Mouse (Mus musculus): Measurements from ENCODE around the gene Stk24. TPM values are rescaled to one million over a fixed set of nuclear protein-coding genes. Genes with fewer than 3 reads are reported as not detected.
A peak's percentile ranks its signal among the peaks of the same experiment; 100 is the strongest.

Stk24 gene
- total RNA-seq, 1 experiment from 2014 or later = 267 TPM

- ATAC-seq (replicated peaks; ENCODE audit: insufficient number of reproducible peaks, low FRiP score, low TSS enrichment, poor library complexity, severe bottlenecking) = peak; percentile 34; the same call in 1 of the 2 replicates
These were observed 55.1 kb downstream of the Stk24 start for GRCm38 (mm10) chr14:121324521-121325330.

GRCm38 (mm10) chr14:121322641-121323040 lies 57.2 kb downstream of the Stk24 start:
- ATAC-seq (replicated peaks; ENCODE audit: insufficient number of reproducible peaks, low FRiP score, low TSS enrichment, poor library complexity, severe bottlenecking) = no peak

- no peak for ATAC-seq (replicated peaks; ENCODE audit: insufficient number of reproducible peaks, low FRiP score, low TSS enrichment, poor library complexity, severe bottlenecking)
These were observed 57.7 kb downstream of the Stk24 start for GRCm38 (mm10) chr14:121322150-121322549.

- ATAC-seq (replicated peaks; ENCODE audit: insufficient number of reproducible peaks, low FRiP score, low TSS enrichment, poor library complexity, severe bottlenecking) = peak; percentile 55; the same call in 1 of the 2 replicates
These were observed 61.4 kb downstream of the Stk24 start for GRCm38 (mm10) chr14:121318382-121318781.

GRCm38 (mm10) chr14:121317312-121317671 lies 62.5 kb downstream of the Stk24 start:
- no peak for ATAC-seq (replicated peaks; ENCODE audit: insufficient number of reproducible peaks, low FRiP score, low TSS enrichment, poor library complexity, severe bottlenecking)

GRCm38 (mm10) chr14:121316631-121317311 lies 63.0 kb downstream of the Stk24 start:
- no peak for ATAC-seq (replicated peaks; ENCODE audit: insufficient number of reproducible peaks, low FRiP score, low TSS enrichment, poor library complexity, severe bottlenecking)

GRCm38 (mm10) chr14:121316136-121316535 lies 63.7 kb downstream of the Stk24 start:
- no peak for ATAC-seq (replicated peaks; ENCODE audit: insufficient number of reproducible peaks, low FRiP score, low TSS enrichment, poor library complexity, severe bottlenecking)

GRCm38 (mm10) chr14:121314934-121315333 lies 64.9 kb downstream of the Stk24 start:
- ATAC-seq (replicated peaks; ENCODE audit: insufficient number of reproducible peaks, low FRiP score, low TSS enrichment, poor library complexity, severe bottlenecking) = 0 out of 2 replicates have a peak, but pooled peaks have one; percentile 20

GRCm38 (mm10) chr14:121313283-121313682 lies 66.5 kb downstream of the Stk24 start:
- no peak for ATAC-seq (replicated peaks; ENCODE audit: insufficient number of reproducible peaks, low FRiP score, low TSS enrichment, poor library complexity, severe bottlenecking)

GRCm38 (mm10) chr14:121311083-121311482 lies 68.7 kb downstream of the Stk24 start:
- no peak for ATAC-seq (replicated peaks; ENCODE audit: insufficient number of reproducible peaks, low FRiP score, low TSS enrichment, poor library complexity, severe bottlenecking)

- ATAC-seq (replicated peaks; ENCODE audit: insufficient number of reproducible peaks, low FRiP score, low TSS enrichment, poor library complexity, severe bottlenecking) = no peak
These were observed 69.3 kb downstream of the Stk24 start for GRCm38 (mm10) chr14:121310325-121311080.

- no peak for ATAC-seq (replicated peaks; ENCODE audit: insufficient number of reproducible peaks, low FRiP score, low TSS enrichment, poor library complexity, severe bottlenecking)
These were observed 69.9 kb downstream of the Stk24 start for GRCm38 (mm10) chr14:121309909-121310308.

- ATAC-seq (replicated peaks; ENCODE audit: insufficient number of reproducible peaks, low FRiP score, low TSS enrichment, poor library complexity, severe bottlenecking) = no peak
These were observed 74.3 kb downstream of the Stk24 start for GRCm38 (mm10) chr14:121305316-121306064.

GRCm38 (mm10) chr14:121304523-121304922 lies 75.3 kb downstream of the Stk24 start:
- no peak for ATAC-seq (replicated peaks; ENCODE audit: insufficient number of reproducible peaks, low FRiP score, low TSS enrichment, poor library complexity, severe bottlenecking)

- ATAC-seq (replicated peaks; ENCODE audit: insufficient number of reproducible peaks, low FRiP score, low TSS enrichment, poor library complexity, severe bottlenecking) = no peak
These were observed 80.7 kb downstream of the Stk24 start for GRCm38 (mm10) chr14:121299093-121299492.

GRCm38 (mm10) chr14:121298537-121298936 lies 81.3 kb downstream of the Stk24 start:
- ATAC-seq (replicated peaks; ENCODE audit: insufficient number of reproducible peaks, low FRiP score, low TSS enrichment, poor library complexity, severe bottlenecking) = no peak

GRCm38 (mm10) chr14:121297103-121297502 lies 82.7 kb downstream of the Stk24 start:
- no peak for ATAC-seq (replicated peaks; ENCODE audit: insufficient number of reproducible peaks, low FRiP score, low TSS enrichment, poor library complexity, severe bottlenecking)

GRCm38 (mm10) chr14:121294484-121294883 lies 85.3 kb downstream of the Stk24 start:
- no peak for ATAC-seq (replicated peaks; ENCODE audit: insufficient number of reproducible peaks, low FRiP score, low TSS enrichment, poor library complexity, severe bottlenecking)

- no peak for ATAC-seq (replicated peaks; ENCODE audit: insufficient number of reproducible peaks, low FRiP score, low TSS enrichment, poor library complexity, severe bottlenecking)
These were observed 87.4 kb downstream of the Stk24 start for GRCm38 (mm10) chr14:121292391-121292790.
